Mouse (Mus musculus): Measurements from ENCODE around the gene Hydin.

DNA sequence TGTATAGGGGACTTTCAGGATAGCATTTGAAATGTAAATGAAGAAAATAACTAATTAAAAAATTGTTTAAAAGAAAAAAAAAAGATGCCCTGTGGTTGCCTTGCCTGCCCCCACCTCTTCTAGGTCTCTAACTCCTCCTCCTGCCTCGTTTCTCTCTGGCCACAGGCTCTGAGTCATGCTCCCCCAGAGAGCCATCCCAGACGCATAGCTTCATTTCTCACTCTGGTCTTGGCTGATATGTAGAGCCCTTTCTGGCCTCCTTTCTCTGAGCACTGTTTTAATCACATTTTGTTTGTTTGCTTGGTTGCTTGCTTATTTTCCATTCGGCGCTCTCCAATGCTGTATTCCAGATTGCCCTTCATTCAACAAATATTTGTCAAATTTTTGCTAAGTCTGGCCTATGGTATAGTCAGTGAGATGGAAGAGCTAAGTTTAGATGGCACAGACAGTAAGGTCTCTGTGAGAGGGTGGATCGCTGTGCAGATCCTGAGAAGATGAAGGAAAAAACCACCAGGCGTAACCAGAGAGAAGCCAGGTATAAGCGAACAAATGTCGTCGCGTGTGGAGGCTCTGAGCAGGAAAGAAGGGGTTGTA is 57.3 kb downstream of the Hydin start:
- TF ChIP-seq CTCF (IDR thresholded peaks at IDR 0.05; ENCODE audit: borderline replicate concordance, extremely low read depth, insufficient read depth, insufficient read length) (no peak), POLR2A (IDR thresholded peaks at IDR 0.05; ENCODE audit: borderline replicate concordance, extremely low read depth, insufficient read depth, insufficient read length, poor library complexity, severe bottlenecking) (no peak)

Measured in brain, embryonic 14.5 days (tissue).